Mouse (Mus musculus) limb, embryonic 14.5 days (tissue): Measurements from ENCODE around the gene Tdrd3. TPM values are rescaled to one million over a fixed set of nuclear protein-coding genes. Genes with fewer than 3 reads are reported as not detected.

ENCODE experiments used
- ATAC-seq: fragments of 200-750 bp; cut with Nextera tagmentation; 2 replicates; pipeline ENCODE4 v1.8.0; 2017; ENCODE audit warnings: low read depth, moderate number of reproducible peaks, moderate TSS enrichment; ENCODE audit not compliant: low FRiP score
- DNase-seq: peaks from one replicate; pipeline ENCODE4 v3.0.0-alpha.2; 2015; ENCODE audit warnings: low spot score
- H3K27ac ChIP-seq: fragments of 300-500 bp; sonication (generic); replicated peaks from 2 replicates; pipeline ENCODE4 v1.5.1; 2014; ENCODE audit warnings: low read depth, mild to moderate bottlenecking, low read length, moderate library complexity, mixed read lengths
- H3K27me3 ChIP-seq: fragments of 300-500 bp; sonication (generic); 2 replicates; pipeline ENCODE4 v1.6.1; 2014; ENCODE audit warnings: low read length, mixed read lengths; ENCODE audit not compliant: control insufficient read depth, insufficient read depth
- H3K36me3 ChIP-seq: fragments of 300-500 bp; sonication (generic); 2 replicates; pipeline ENCODE4 v1.6.1; 2014; ENCODE audit warnings: mild to moderate bottlenecking, low read length, moderate library complexity, mixed read lengths; ENCODE audit not compliant: control insufficient read depth, insufficient read depth
- H3K4me1 ChIP-seq: fragments of 300-500 bp; sonication (generic); 2 replicates; pipeline ENCODE4 v1.6.1; 2014; ENCODE audit warnings: antibody characterized with exemption, low read length, mixed read lengths; ENCODE audit not compliant: control insufficient read depth, insufficient read depth
- H3K4me2 ChIP-seq: fragments of 300-500 bp; sonication (generic); replicated peaks from 2 replicates; pipeline ENCODE4 v1.6.1; 2014; ENCODE audit warnings: low read depth, mild to moderate bottlenecking, low read length, moderate library complexity; ENCODE audit not compliant: severe bottlenecking
- H3K4me3 ChIP-seq: fragments of 300-500 bp; sonication (generic); replicated peaks from 2 replicates; pipeline ENCODE4 v1.5.1; 2014; ENCODE audit warnings: low read length
- H3K9ac ChIP-seq: fragments of 300-500 bp; sonication (generic); 2 replicates; pipeline ENCODE4 v1.6.1; 2014; ENCODE audit warnings: mild to moderate bottlenecking, low read depth, low read length, moderate library complexity; ENCODE audit not compliant: severe bottlenecking
- H3K9me3 ChIP-seq: fragments of 300-500 bp; sonication (generic); 2 replicates; pipeline ENCODE4 v1.6.1; 2016; ENCODE audit warnings: low read length; ENCODE audit not compliant: control insufficient read depth
- POLR2A ChIP-seq: fragments of 200-500 bp; IDR thresholded peaks from 2 replicates; pipeline ENCODE4 v1.8.0; 2012; ENCODE audit warnings: inconsistent platforms, mild to moderate bottlenecking, moderate library complexity, borderline replicate concordance; ENCODE audit not compliant: insufficient read depth, insufficient read length; ENCODE audit errors: extremely low read depth
- WGBS: fragments of 180-500 bp; shearing (Covaris S2); extraction: QIAGEN DNeasy Blood & Tissue Kit; methylation state at CpG from one replicate; pipeline ENCODE4 v1.1.7; 2014; 5-methylcytosine and 5-hydroxymethylcytosine counted together
- polyA plus RNA-seq, 2 experiments: library from polyadenylated mRNA; depleted of rRNA in 1 of 2; stranded (reverse) in 1 of 2; unstranded in 1 of 2; fragments of >200 nt; fragmentation: Nextera tagmentation in 1 of 2; extraction: Ambion mirVana in 1 of 2; gene quantifications; 2 replicates each; pipeline versions ENCODE4 v1.2.1 to v1.2.3; 2012 to 2014

Tdrd3 gene
- polyA plus RNA-seq, 2 experiments = 37.3 to 39.1 TPM

DNA sequence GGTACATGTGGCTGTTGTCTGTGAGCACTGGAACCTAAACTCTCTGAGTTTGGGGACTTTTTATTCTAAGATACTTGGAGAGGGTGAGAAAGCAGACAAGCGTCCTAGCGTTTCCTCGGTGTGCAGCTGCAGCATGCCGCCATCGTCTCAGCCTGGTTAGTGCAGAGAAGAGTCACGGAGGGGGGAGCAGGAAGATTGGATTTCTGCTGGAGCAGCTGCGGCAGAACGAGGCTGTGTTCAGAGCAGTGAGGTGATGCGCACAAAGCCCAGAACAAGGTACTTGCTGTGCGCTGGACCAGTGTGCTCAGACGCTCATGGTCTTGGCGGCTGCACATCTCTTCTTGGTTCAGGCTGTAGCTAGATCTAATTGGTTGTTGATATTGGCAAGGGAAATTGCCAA lies 51.1 kb downstream of the Tdrd3 start:
- Histone ChIP-seq H3K4me1 (no peaks in the 10 kb centered on the region), H3K27ac (no peak overlapping the region), H3K9ac (no peak overlapping the region), H3K4me3 (no peak overlapping the region), H3K27me3 (no peaks in the 10 kb centered on the region), H3K9me3 (no peaks in the 10 kb centered on the region), H3K4me2 (no peak overlapping the region), H3K36me3 (0 out of 2 replicates have a peak, but pooled peaks cover 11% of the 10 kb centered on the region)
- 87% methylated on average over 12 of the region's 12 CpGs for WGBS
- no peak for TF ChIP-seq POLR2A
- DNase-seq = no peak
- ATAC-seq = 0 out of 2 replicates have a peak, but pooled peaks have one; percentile 15

DNA sequence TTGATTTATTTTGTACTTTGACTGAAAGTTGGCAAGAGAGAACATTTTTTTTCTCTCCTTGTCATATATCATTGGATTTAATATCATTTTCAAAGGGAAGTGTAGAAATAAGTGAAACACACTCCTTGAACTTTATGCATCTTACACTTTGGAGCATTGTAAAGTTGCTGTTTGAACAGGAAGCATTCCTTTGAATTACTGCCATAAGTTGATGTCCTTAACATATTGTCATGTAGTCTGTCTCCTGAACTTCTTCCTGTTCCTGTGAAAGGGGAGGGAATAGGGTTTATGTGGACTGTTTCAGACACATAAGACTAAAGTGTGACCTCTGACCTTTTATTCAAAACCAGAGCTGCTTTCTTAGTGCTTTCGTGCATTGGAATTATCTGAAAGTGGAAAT lies 55.1 kb downstream of the Tdrd3 start:
- WGBS = 71% methylated on average over 1 of the region's 1 CpGs
- DNase-seq (no peak), ATAC-seq (no peak)
- H3K9me3 ChIP-seq = no peaks in the 10 kb centered on the region
- H3K4me1 ChIP-seq = no peaks in the 10 kb centered on the region
- no peaks in the 10 kb centered on the region for H3K27me3 ChIP-seq
- H3K27ac ChIP-seq = no peak overlapping the region
- H3K36me3 ChIP-seq = peaks cover 25% of the 10 kb centered on the region
- no peak overlapping the region for H3K4me2 ChIP-seq
- no peak for TF ChIP-seq POLR2A
- no peak overlapping the region for H3K9ac ChIP-seq
- no peak overlapping the region for H3K4me3 ChIP-seq

DNA sequence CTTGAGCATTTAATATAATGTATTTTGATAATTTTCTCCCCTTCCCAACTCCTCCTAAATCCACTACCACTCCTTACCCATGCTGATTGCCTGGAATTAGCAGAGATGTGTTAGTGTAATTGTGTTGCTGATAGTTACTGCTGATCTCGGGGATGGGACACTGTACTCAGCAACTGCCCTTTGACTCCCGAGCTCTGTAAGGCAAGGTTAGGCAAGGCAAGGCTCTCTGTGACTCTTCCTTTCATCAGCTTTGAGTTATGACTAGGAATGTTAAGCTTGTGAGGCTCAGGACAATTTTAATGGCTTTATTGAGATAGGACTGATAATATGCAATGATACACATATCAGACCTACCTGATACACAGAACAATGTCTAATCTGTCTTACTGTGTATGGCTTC lies 56.3 kb downstream of the Tdrd3 start:
- H3K27ac ChIP-seq = no peak overlapping the region
- H3K27me3 ChIP-seq = no peaks in the 10 kb centered on the region
- 75% methylated on average over 2 of the region's 2 CpGs for WGBS
- ATAC-seq (no peak), DNase-seq (no peak)
- H3K36me3 ChIP-seq = peaks cover 24% of the 10 kb centered on the region
- no peaks in the 10 kb centered on the region for H3K9me3 ChIP-seq
- no peak overlapping the region for H3K4me2 ChIP-seq
- no peak for TF ChIP-seq POLR2A
- no peak overlapping the region for H3K4me3 ChIP-seq
- no peaks in the 10 kb centered on the region for H3K4me1 ChIP-seq
- H3K9ac ChIP-seq = no peak overlapping the region

DNA sequence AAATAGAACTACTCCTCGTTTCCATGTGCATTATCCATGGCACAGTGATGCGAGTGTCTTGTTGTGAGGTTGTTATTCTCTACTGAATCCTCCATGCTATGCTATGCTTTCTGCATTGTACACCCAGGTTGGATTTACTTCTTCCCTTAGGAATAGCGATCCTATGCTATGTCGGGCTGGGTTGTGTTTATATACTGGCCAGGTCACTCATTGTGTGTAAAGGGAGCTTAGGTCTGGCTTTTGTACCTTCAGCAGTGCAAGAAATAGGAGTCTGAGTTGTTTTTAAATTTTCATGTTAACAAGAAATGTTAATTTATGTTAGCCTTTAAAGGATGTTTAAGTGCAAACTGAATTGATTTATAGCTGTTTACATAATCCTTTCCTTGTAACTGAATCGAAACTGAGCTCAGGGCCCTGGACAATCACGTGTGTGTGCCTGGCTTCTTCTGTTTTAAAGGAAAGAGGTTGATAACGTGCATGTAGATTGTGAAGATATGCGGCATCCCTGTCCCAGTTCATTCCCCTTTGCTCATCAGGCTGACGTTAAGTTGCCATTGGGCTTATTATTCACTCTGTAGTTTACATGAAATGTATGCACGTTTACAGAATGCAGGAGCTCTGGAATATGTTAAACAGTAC lies 59.4 kb downstream of the Tdrd3 start:
- no peaks in the 10 kb centered on the region for H3K9me3 ChIP-seq
- 71% methylated on average over 10 of the region's 10 CpGs for WGBS
- peaks cover 30% of the 10 kb centered on the region for H3K36me3 ChIP-seq
- H3K4me3 ChIP-seq = no peak overlapping the region
- DNase-seq = no peak
- no peak overlapping the region for H3K4me2 ChIP-seq
- H3K27ac ChIP-seq = no peak overlapping the region
- H3K27me3 ChIP-seq = no peaks in the 10 kb centered on the region
- no peak for ATAC-seq
- no peak for TF ChIP-seq POLR2A
- H3K9ac ChIP-seq = no peak overlapping the region
- no peaks in the 10 kb centered on the region for H3K4me1 ChIP-seq

DNA sequence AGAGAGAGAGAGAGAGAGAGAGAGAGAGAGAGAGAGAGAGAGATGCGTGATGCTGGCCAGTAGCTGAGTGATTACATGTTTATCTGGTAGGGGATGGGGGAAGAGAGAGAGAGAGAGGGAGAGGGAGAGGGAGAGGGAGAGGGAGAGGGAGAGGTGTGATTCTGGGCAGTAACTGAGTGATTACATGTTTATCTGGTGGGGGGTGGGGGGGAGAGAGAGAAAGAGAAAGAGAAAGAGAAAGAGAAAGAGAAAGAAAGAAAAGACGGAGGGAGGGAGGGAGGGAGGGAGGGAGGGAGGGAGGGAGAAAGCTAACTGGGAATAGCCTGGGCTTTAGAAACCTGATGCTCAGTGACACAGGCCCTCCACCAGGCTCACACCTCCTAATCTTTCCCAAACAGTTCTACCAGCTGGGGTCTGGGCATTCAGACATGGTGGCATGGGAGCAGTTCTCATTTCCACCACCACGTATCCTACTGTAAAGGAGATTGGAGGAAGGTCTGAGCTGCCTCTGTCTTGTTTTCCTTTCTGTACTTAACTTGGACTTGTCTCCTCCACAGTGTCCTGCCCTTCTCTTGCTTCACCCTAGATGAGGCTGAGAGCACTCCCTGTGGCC lies 62.0 kb downstream of the Tdrd3 start:
- no peak overlapping the region for H3K27ac ChIP-seq
- H3K36me3 ChIP-seq = peaks cover 35% of the 10 kb centered on the region
- H3K4me3 ChIP-seq = no peak overlapping the region
- 78% methylated on average over 3 of the region's 3 CpGs for WGBS
- TF ChIP-seq POLR2A = no peak
- ATAC-seq (no peak), DNase-seq (no peak)
- no peaks in the 10 kb centered on the region for H3K4me1 ChIP-seq
- H3K4me2 ChIP-seq = no peak overlapping the region
- no peak overlapping the region for H3K9ac ChIP-seq
- no peaks in the 10 kb centered on the region for H3K9me3 ChIP-seq
- H3K27me3 ChIP-seq = no peaks in the 10 kb centered on the region

DNA sequence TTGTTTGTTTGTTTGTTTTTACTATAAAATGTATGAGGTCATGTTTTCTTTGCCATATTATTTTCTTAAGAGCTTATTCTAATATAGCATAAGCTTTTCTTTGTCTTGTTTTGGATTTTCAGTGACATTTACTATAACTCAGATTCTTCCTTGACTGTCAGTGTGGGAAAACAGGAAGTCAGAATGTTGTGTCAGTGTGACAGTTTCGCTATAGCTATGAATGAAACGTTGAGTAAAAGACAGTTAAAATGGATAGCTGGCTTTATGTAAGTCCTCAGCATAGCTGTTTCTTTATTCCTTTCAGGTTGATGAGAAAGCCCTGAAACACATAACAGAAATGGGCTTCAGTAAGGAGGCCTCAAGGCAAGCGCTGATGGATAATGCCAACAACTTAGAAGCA lies 69.4 kb downstream of the Tdrd3 start:
- no peak overlapping the region for H3K27ac ChIP-seq
- no peaks in the 10 kb centered on the region for H3K4me1 ChIP-seq
- peaks cover 39% of the 10 kb centered on the region for H3K36me3 ChIP-seq
- H3K9ac ChIP-seq = no peak overlapping the region
- no peak overlapping the region for H3K4me2 ChIP-seq
- H3K9me3 ChIP-seq = no peaks in the 10 kb centered on the region
- DNase-seq (no peak), ATAC-seq (no peak)
- H3K4me3 ChIP-seq = no peak overlapping the region
- no peak for TF ChIP-seq POLR2A
- no peaks in the 10 kb centered on the region for H3K27me3 ChIP-seq
- WGBS = 87% methylated on average over 3 of the region's 3 CpGs
